Mouse (Mus musculus) forebrain, postnatal 0 days (tissue): ENCODE data around the gene Macrod1. TPM values are rescaled to one million over a fixed set of nuclear protein-coding genes. Genes with fewer than 3 reads are reported as not detected.
A peak's percentile ranks its signal among the peaks of the same experiment; 100 is the strongest.

Experiments
- ATAC-seq: fragments of 200-750 bp; cut with Nextera tagmentation; 2 replicates; pipeline ENCODE4 v1.8.0; 2017; ENCODE audit warnings: mild to moderate bottlenecking, moderate library complexity
- DNase-seq: peaks from one replicate; pipeline ENCODE4 v3.0.0-alpha.2; 2015
- H3K27ac ChIP-seq: fragments of 300-500 bp; sonication (generic); 2 replicates; pipeline ENCODE4 v1.5.1; 2014; ENCODE audit warnings: low read depth, mild to moderate bottlenecking, antibody characterized with exemption, low read length, moderate library complexity, mixed read lengths
- H3K27me3 ChIP-seq: fragments of 300-500 bp; sonication (generic); 2 replicates; pipeline ENCODE4 v1.6.1; 2014; ENCODE audit warnings: mild to moderate bottlenecking, low read length, mixed read lengths; ENCODE audit not compliant: insufficient read depth
- H3K36me3 ChIP-seq: fragments of 300-500 bp; sonication (generic); 2 replicates; pipeline ENCODE4 v1.6.1; 2014; ENCODE audit warnings: mild to moderate bottlenecking, moderate library complexity; ENCODE audit not compliant: insufficient read depth
- H3K4me1 ChIP-seq: fragments of 300-500 bp; sonication (generic); 2 replicates; pipeline ENCODE4 v1.6.1; 2014; ENCODE audit warnings: antibody characterized with exemption; ENCODE audit not compliant: insufficient read depth
- H3K4me2 ChIP-seq: fragments of 300-500 bp; sonication (generic); 2 replicates; pipeline ENCODE4 v1.6.1; 2014; ENCODE audit warnings: low read depth, mild to moderate bottlenecking, moderate library complexity
- H3K4me3 ChIP-seq: fragments of 300-500 bp; sonication (generic); 2 replicates; pipeline ENCODE4 v1.5.1; 2014; ENCODE audit warnings: low read depth, low read length, mixed read lengths
- H3K9ac ChIP-seq: fragments of 300-500 bp; sonication (generic); 2 replicates; pipeline ENCODE4 v1.6.1; 2014; ENCODE audit warnings: mild to moderate bottlenecking
- H3K9me3 ChIP-seq: fragments of 300-500 bp; sonication (generic); 2 replicates; pipeline ENCODE4 v1.6.1; 2016; ENCODE audit warnings: low read length
- CTCF ChIP-seq: sonication (generic); IDR thresholded peaks from 2 replicates; pipeline ENCODE4 v1.5.1; 2016; ENCODE audit warnings: antibody characterized with exemption, control low read depth, low read depth
- WGBS: fragments of 180-500 bp; shearing (Covaris S2); extraction: QIAGEN DNeasy Blood & Tissue Kit; methylation state at CpG from one replicate; pipeline ENCODE4 v1.1.7; 2014; 5-methylcytosine and 5-hydroxymethylcytosine counted together
- polyA plus RNA-seq: library from polyadenylated mRNA; unstranded; fragments of >200 nt; fragmentation: Nextera tagmentation; extraction: Ambion mirVana; gene quantifications from 2 replicates; pipeline ENCODE4 v1.2.1, GENCODE M21; 2015
- total RNA-seq: library from RNA; depleted of rRNA; stranded (reverse); fragments of >200 nt; gene quantifications from 2 replicates; pipeline ENCODE4 v1.2.3, GENCODE M21; 2014

Gene Macrod1
- total and polyA plus RNA-seq, 2 experiments from 2014 or later: 8.0 to 8.1 TPM

GRCm38 (mm10) chr19:7168423-7168822, 111.8 kb downstream of the Macrod1 start:
- ATAC-seq: no peak
- Histone ChIP-seq H3K27ac (no peak overlapping the region), H3K4me1 (peaks cover 11% of the 10 kb centered on the region), H3K27me3 (no peaks in the 10 kb centered on the region), H3K4me3 (no peak overlapping the region), H3K9ac (no peak overlapping the region), H3K9me3 (no peaks in the 10 kb centered on the region), H3K4me2 (no peak overlapping the region), H3K36me3 (no peaks in the 10 kb centered on the region)
- TF ChIP-seq CTCF: no peak
- DNase-seq: no peak
- WGBS: 37% methylated on average over 2 of the region's 2 CpGs

GRCm38 (mm10) chr19:7170916-7171315, 114.3 kb downstream of the Macrod1 start:
- H3K9me3 ChIP-seq: no peaks in the 10 kb centered on the region
- H3K27ac ChIP-seq: no peak overlapping the region
- H3K27me3 ChIP-seq: no peaks in the 10 kb centered on the region
- DNase-seq (no peak), ATAC-seq (no peak)
- H3K4me3 ChIP-seq: no peak overlapping the region
- no peaks in the 10 kb centered on the region for H3K36me3 ChIP-seq
- WGBS: 87% methylated on average over 6 of the region's 6 CpGs
- TF ChIP-seq CTCF: no peak
- H3K4me1 ChIP-seq: peaks cover 11% of the 10 kb centered on the region
- H3K9ac ChIP-seq: no peak overlapping the region
- no peak overlapping the region for H3K4me2 ChIP-seq

DNA sequence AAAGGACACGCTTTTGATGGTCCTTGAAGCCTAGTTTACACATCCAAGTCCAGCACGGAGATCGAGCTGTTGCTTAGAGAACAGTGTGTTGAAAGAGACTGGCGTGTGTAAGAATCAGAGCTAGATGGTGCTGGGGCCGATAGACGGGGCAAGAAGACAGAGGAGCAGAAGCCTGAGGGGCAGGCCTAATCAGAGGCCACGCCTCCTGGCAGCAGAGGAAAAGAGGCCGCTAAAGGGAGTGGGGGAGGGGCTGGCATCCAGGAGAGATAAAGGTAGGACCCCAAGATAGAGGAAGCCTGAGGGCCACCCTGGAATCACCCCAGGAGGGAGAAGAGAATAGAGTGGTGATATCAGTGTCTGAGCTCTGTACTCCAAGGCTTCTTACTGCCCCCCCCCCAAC, 114.8 kb downstream of the Macrod1 start:
- H3K36me3 ChIP-seq: no peaks in the 10 kb centered on the region
- WGBS: 21% methylated on average over 8 of the region's 8 CpGs
- ATAC-seq: no peak
- H3K27ac ChIP-seq: no peak overlapping the region
- H3K27me3 ChIP-seq: no peaks in the 10 kb centered on the region
- H3K4me1 ChIP-seq: peaks cover 11% of the 10 kb centered on the region
- H3K9ac ChIP-seq: no peak overlapping the region
- no peak for DNase-seq
- H3K9me3 ChIP-seq: no peaks in the 10 kb centered on the region
- no peak overlapping the region for H3K4me3 ChIP-seq
- H3K4me2 ChIP-seq: no peak overlapping the region
- TF ChIP-seq CTCF: no peak

DNA sequence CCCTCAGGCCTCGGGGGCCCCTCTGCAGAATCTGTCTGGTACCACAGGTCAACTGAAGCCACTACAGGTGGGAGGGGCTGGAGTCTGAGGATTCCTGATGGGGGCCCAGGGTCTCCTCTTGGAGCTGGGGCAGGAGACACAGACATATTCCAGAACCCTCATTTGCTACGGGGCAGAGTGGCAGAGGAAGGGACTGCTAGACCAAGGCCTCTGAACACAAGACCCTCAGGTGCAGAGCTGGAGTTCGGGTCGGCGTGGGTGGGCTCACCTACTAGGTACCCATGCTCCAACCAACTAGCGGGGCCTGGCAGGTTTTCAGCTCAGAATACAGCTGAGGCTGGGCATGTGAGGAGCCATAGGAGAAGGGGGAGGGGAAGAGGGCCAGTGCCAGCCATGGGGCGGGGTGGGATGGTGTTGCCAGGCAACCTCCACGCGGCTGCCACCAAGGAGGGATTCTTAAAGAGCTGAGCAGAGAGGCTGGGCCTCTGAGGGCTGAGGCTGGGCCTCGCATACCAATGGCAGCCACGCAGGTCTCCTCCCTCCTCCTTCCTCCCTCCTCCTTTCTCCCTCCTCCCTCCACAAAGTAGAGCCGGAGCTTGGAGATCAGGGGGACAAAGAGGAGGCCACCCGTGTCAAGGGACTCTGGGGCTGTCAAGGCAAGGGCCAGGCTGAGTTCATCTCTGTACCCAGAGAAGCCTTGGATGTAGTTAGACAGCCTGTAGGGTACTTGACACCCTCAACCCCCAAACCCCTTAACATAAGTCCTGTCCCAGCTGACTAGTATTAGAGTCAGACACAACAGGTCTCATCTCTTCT, 115.6 kb downstream of the Macrod1 start:
- Histone ChIP-seq H3K9ac (no peak overlapping the region), H3K36me3 (no peaks in the 10 kb centered on the region), H3K27ac (no peak overlapping the region), H3K27me3 (no peaks in the 10 kb centered on the region), H3K4me2 (peak overlapping the region; percentile 13; the same call in 1 of the 2 replicates), H3K4me3 (no peak overlapping the region), H3K9me3 (no peaks in the 10 kb centered on the region), H3K4me1 (peaks cover 11% of the 10 kb centered on the region)
- 8% methylated on average over 13 of the region's 13 CpGs for WGBS
- no peak for TF ChIP-seq CTCF
- peak; percentile 96 for ATAC-seq
- peak; percentile 83 for DNase-seq

GRCm38 (mm10) chr19:7176041-7176696, 119.6 kb downstream of the Macrod1 start:
- no peak overlapping the region for H3K9ac ChIP-seq

GRCm38 (mm10) chr19:7177804-7178511, 121.3 kb downstream of the Macrod1 start:
- 51% methylated on average over 13 of the region's 13 CpGs for WGBS
- Histone ChIP-seq H3K4me3 (no peak overlapping the region), H3K27me3 (no peaks in the 10 kb centered on the region), H3K4me1 (peaks cover 5% of the 10 kb centered on the region), H3K36me3 (no peaks in the 10 kb centered on the region), H3K4me2 (no peak overlapping the region), H3K27ac (no peak overlapping the region), H3K9ac (no peak overlapping the region), H3K9me3 (no peaks in the 10 kb centered on the region)
- DNase-seq (no peak), ATAC-seq (no peak)
- TF ChIP-seq CTCF: no peak

More at GRCm38 (mm10) chr19:7176041-7176696, 119.6 kb downstream of the Macrod1 start:
- Histone ChIP-seq H3K36me3 (no peaks in the 10 kb centered on the region), H3K4me3 (no peak overlapping the region), H3K4me1 (peaks cover 11% of the 10 kb centered on the region), H3K9me3 (no peaks in the 10 kb centered on the region), H3K4me2 (no peak overlapping the region), H3K27ac (no peak overlapping the region), H3K27me3 (no peaks in the 10 kb centered on the region)
- DNase-seq (no peak), ATAC-seq (no peak)
- WGBS: 11% methylated on average over 11 of the region's 11 CpGs
- TF ChIP-seq CTCF: no peak
